Mouse (Mus musculus) forebrain, embryonic 12.5 days (tissue): ENCODE results near the gene Lrguk. TPM values are rescaled to one million over a fixed set of nuclear protein-coding genes. Genes with fewer than 3 reads are reported as not detected.

Experiments
- ATAC-seq: fragments of 200-750 bp; cut with Nextera tagmentation; 2 replicates; pipeline ENCODE4 v1.8.0; 2017; ENCODE audit warnings: moderate TSS enrichment; ENCODE audit not compliant: low FRiP score
- H3K27ac ChIP-seq: fragments of 300-500 bp; sonication (generic); 2 replicates; pipeline ENCODE4 v1.5.1; 2016; ENCODE audit warnings: mild to moderate bottlenecking
- H3K27me3 ChIP-seq: fragments of 300-500 bp; sonication (generic); 2 replicates; pipeline ENCODE4 v1.6.1; 2016; ENCODE audit warnings: mild to moderate bottlenecking
- H3K36me3 ChIP-seq: fragments of 300-500 bp; sonication (generic); replicated peaks from 2 replicates; pipeline ENCODE4 v1.6.1; 2016; ENCODE audit warnings: mild to moderate bottlenecking
- H3K4me1 ChIP-seq: fragments of 300-500 bp; sonication (generic); 2 replicates; pipeline ENCODE4 v1.6.1; 2016
- H3K4me2 ChIP-seq: fragments of 300-500 bp; sonication (generic); 2 replicates; pipeline ENCODE4 v1.6.1; 2016; ENCODE audit warnings: mild to moderate bottlenecking, moderate library complexity
- H3K4me3 ChIP-seq: fragments of 300-500 bp; sonication (generic); replicated peaks from 2 replicates; pipeline ENCODE4 v1.5.1; 2016; ENCODE audit warnings: mild to moderate bottlenecking
- H3K9ac ChIP-seq: fragments of 300-500 bp; sonication (generic); 2 replicates; pipeline ENCODE4 v1.6.1; 2016; ENCODE audit warnings: mild to moderate bottlenecking
- H3K9me3 ChIP-seq: fragments of 300-500 bp; sonication (generic); 2 replicates; pipeline ENCODE4 v1.6.1; 2016
- WGBS: fragments of 180-500 bp; shearing (Covaris S2); methylation state at CpG from one replicate; pipeline ENCODE4 v1.1.7; 2016; 5-methylcytosine and 5-hydroxymethylcytosine counted together
- polyA plus RNA-seq: library from polyadenylated mRNA; unstranded; fragments of >200 nt; fragmentation: Nextera tagmentation; extraction: Ambion mirVana; gene quantifications from 2 replicates; pipeline ENCODE4 v1.2.1, GENCODE M21; 2016

Lrguk gene
- polyA plus RNA-seq, 1 experiment from 2014 or later, result 0.98 TPM

DNA sequence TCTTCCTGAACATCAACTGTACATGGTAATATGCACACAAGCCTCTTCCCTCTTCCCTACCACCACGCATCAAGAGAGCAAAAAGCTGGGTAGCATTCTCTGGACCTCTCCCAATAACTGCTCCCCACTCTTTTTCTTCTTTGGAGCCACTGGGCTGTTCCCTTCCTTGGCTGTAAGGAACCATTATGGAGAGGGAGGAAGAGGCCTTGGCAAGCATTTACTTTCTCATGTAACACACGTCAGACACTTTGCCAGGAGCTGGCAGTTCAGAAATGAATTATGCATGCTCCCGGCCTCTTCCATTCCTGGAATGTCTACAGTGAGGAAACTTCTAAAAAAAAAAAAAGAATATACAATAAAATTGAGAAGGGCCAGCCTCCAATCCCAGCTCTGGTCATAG, 125.0 kb downstream of the Lrguk start:
- H3K27me3 ChIP-seq, result no peaks in the 10 kb centered on the region
- H3K4me2 ChIP-seq, result no peak overlapping the region
- H3K9ac ChIP-seq, result no peak overlapping the region
- H3K4me1 ChIP-seq, result peaks cover 21% of the 10 kb centered on the region
- H3K9me3 ChIP-seq, result no peaks in the 10 kb centered on the region
- 65% methylated on average over 3 of the region's 3 CpGs for WGBS
- peaks cover 26% of the 10 kb centered on the region for H3K36me3 ChIP-seq
- ATAC-seq, result peak; percentile 41; the same call in 1 of the 2 replicates
- H3K27ac ChIP-seq, result peak overlapping the region; percentile 73
- no peak overlapping the region for H3K4me3 ChIP-seq

DNA sequence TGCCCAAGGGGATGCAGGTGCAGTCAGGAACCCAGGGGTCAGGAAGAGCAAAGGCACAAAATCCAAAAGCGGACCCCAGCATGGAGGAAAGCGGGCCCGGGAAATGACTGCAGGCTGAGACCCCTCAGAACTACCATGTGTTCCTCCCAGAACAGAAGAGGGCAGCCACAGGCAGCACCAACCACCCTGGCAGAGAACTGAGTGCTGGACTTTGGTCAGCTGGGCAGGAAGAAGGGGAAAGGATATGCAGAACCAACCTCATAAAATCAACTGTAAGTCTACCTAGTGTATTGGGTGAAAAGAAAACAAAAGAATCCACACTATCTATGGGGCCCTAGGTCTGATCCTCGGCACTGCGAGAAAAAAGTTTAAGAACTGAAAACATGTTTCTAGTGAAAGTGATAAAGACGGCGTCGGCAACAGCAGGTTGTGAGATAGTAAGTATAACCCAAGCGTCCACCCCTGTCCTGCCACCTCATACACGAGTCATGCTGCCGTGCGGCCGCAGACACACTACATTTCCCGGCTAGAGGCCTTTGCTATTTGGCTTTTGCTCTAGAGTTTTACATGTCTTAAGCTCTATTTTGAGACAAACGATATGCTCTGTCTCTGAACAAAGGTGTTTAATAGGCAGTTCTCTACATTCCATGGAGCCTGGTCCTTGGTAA, 126.0 kb downstream of the Lrguk start:
- Histone ChIP-seq H3K27me3 (no peaks in the 10 kb centered on the region), H3K4me2 (no peak overlapping the region), H3K36me3 (peaks cover 37% of the 10 kb centered on the region), H3K4me1 (peaks cover 21% of the 10 kb centered on the region), H3K27ac (no peak overlapping the region), H3K9ac (no peak overlapping the region), H3K9me3 (no peaks in the 10 kb centered on the region), H3K4me3 (no peak overlapping the region)
- WGBS, result 92% methylated on average over 15 of the region's 15 CpGs
- ATAC-seq, result no peak

DNA sequence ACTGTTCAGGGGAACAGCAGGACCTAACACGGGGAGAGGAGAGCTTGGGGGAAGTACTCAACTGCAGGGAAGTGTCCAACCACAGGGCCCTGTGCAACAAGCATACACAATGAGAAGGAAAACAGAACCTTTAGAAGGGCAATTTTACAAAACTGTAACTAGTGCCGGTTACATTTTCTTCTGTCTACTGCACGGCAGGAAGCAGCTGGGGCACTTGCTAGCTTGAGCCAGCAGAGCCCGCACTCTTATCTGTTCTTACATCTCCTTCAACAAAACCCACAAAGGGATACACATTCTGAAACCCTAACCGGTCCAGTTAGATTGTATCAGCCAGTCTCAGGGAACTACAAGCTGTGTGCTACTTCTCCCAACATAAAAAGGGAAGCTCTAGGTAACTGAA, 126.8 kb downstream of the Lrguk start:
- Histone ChIP-seq H3K4me2 (no peak overlapping the region), H3K27me3 (no peaks in the 10 kb centered on the region), H3K4me1 (peaks cover 21% of the 10 kb centered on the region), H3K36me3 (peaks cover 44% of the 10 kb centered on the region), H3K9me3 (no peaks in the 10 kb centered on the region), H3K4me3 (no peak overlapping the region), H3K27ac (no peak overlapping the region), H3K9ac (no peak overlapping the region)
- 82% methylated on average over 5 of the region's 5 CpGs for WGBS
- ATAC-seq, result no peak

DNA sequence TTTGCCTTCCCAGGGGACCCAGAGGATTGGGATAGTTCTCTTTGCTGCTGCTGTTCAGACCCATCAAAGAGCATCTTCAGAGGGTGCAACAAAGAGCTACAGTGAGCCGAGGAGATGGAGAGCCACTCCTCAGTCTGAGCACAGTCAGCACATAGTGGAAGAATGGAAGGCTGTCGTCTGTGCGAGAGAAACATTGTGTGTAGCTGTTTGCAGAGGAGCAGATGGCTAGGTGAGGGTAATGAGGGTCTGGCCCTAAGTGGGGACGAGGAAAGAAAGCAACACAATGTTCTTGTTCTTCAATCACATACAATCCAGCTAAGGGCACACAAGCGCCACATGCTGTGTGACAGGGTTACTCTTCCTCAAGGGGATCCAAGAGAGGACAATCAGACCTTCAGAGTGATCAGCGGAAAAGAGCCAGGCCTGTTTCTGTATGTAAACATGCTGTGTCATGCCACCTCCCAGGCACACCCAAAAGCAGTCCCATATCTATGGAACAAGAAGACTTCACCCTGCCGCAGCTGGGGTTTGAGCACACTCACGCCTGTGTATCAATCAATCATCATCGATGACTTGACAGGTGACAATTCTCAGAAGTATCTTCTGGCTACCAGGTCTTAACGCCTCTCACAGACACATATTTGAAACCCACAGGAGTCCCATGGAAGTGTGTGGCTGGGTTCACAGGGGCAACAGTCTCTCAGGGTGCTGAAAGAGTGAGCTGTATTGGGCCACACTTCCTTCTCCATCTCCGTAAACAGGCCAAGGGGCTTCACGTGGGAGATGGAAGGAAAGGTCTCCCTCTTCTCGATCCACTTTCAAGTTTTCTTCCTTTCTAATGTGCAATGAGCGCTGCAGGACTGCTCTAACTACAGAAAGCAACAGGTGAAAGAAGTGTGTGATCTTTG, 127.8 kb downstream of the Lrguk start:
- Histone ChIP-seq H3K27me3 (no peaks in the 10 kb centered on the region), H3K4me2 (no peak overlapping the region), H3K4me3 (no peak overlapping the region), H3K9me3 (no peaks in the 10 kb centered on the region), H3K4me1 (peaks cover 21% of the 10 kb centered on the region), H3K27ac (no peak overlapping the region), H3K36me3 (peaks cover 53% of the 10 kb centered on the region), H3K9ac (no peak overlapping the region)
- 81% methylated on average over 14 of the region's 14 CpGs for WGBS
- ATAC-seq, result no peak

DNA sequence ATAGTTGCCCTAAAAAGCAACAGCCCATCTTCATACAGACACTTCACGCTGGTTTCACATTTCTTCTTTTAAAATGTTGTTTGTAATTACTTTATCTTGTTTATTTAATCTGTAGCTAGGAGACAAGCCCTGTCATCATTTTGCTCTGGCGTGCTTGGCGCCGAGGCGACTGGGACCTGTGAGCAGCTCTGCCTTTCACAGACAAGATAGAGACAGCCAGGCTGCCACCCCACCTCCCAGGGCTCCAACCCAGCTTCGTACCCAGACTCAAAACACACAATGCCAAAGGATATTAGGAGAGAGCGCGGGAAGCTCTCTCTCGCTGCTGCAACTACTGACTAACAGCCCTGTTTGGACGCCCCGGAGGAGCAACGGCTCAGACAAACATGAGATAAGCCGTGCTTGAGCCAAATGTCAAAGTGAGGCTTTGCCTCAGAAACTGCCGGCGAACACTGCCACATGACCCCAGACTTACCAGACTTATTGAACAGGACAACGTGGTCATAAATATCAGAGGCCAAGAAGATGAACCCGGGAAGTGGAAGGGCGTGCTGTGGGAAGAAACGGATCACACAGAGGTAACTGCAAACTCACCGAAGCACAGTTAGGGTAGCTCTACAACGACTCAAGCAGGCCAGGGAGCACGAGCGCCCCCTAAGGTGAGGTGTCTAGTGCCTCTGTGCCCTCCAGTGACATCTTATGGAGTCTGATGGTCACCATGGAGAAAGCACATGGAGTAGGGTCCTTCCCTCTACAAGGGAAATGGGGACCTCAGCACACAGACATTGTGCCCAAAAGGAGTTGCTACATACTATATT, 131.0 kb downstream of the Lrguk start:
- Histone ChIP-seq H3K4me1 (no peaks in the 10 kb centered on the region), H3K27ac (no peak overlapping the region), H3K36me3 (peaks cover 74% of the 10 kb centered on the region), H3K27me3 (no peaks in the 10 kb centered on the region), H3K9me3 (no peaks in the 10 kb centered on the region), H3K4me2 (no peak overlapping the region), H3K9ac (no peak overlapping the region), H3K4me3 (no peak overlapping the region)
- 93% methylated on average over 23 of the region's 23 CpGs for WGBS
- no peak for ATAC-seq

DNA sequence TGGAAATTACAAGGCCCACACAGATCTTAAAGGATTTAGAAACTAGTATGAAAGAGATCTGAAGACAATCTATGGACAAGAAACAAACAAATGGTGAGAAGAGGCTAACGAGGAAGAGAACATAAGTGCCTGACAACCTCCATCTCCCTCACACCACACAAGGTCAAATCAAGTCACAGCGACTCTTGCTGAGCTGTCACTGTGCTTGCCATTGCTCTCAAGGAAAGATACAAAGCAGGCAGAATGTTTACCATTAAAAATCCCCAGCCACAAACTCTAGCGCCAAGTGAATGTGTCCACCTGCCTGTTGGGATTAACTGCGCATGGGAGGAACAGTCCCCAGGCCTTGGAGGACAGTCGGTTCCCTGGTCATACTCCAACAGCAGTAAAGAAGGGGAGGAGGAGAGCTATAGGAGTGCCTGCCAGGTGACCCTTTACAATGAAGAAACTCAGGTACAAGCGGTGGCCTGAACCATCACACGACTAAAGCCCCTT, 131.6 kb downstream of the Lrguk start:
- Histone ChIP-seq H3K36me3 (peaks cover 80% of the 10 kb centered on the region), H3K27me3 (no peaks in the 10 kb centered on the region), H3K4me1 (no peaks in the 10 kb centered on the region), H3K4me3 (no peak overlapping the region), H3K4me2 (no peak overlapping the region), H3K9me3 (no peaks in the 10 kb centered on the region), H3K9ac (no peak overlapping the region), H3K27ac (no peak overlapping the region)
- ATAC-seq, result no peak
- 94% methylated on average over 7 of the region's 7 CpGs for WGBS

DNA sequence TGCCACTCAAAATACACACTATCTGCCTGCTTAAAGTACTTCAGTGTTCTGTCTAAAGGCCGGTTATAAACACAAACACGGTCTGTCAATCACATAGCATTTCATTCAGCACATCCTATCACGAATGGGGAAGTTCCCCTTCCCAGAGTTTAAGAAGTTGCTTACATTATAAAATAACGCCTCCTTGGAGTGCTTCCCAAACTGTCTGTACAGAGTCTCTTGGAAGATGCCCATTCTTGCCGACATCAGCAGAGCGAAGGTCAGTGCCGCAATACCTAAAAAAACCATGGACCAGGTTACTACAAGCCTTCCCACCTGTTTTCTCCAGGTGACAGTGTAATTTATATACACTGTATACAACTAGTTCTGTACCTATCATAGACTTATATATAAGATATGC, 132.3 kb downstream of the Lrguk start:
- ATAC-seq, result no peak
- H3K9me3 ChIP-seq, result no peaks in the 10 kb centered on the region
- 94% methylated on average over 7 of the region's 7 CpGs for WGBS
- H3K9ac ChIP-seq, result no peak overlapping the region
- H3K4me3 ChIP-seq, result no peak overlapping the region
- H3K4me1 ChIP-seq, result no peaks in the 10 kb centered on the region
- H3K4me2 ChIP-seq, result no peak overlapping the region
- no peaks in the 10 kb centered on the region for H3K27me3 ChIP-seq
- H3K36me3 ChIP-seq, result peaks cover 87% of the 10 kb centered on the region
- no peak overlapping the region for H3K27ac ChIP-seq

DNA sequence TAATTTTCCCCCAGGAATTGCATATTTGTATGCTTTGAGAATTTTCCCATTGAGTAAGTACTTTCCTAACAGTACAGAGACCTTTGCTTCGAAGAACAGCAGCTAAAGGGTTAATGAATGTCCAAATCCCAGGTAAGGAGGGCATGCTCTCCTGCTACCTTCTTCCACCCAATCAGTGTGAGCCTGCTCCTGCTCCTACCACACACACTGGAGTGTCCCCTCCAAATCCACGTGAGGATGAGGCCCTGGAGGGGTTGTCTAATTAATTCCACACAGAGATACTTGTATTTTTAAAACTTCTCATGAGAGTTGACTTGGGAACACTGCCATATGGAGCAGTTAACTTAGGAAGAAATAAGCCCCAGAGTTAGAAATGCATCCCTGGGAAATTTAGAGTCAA, 133.4 kb downstream of the Lrguk start:
- ATAC-seq, result no peak
- Histone ChIP-seq H3K4me2 (no peak overlapping the region), H3K9me3 (no peaks in the 10 kb centered on the region), H3K27ac (no peak overlapping the region), H3K9ac (no peak overlapping the region), H3K27me3 (no peaks in the 10 kb centered on the region), H3K4me1 (no peaks in the 10 kb centered on the region), H3K36me3 (peaks cover 88% of the 10 kb centered on the region), H3K4me3 (no peak overlapping the region)
- 75% methylated on average over 2 of the region's 2 CpGs for WGBS

DNA sequence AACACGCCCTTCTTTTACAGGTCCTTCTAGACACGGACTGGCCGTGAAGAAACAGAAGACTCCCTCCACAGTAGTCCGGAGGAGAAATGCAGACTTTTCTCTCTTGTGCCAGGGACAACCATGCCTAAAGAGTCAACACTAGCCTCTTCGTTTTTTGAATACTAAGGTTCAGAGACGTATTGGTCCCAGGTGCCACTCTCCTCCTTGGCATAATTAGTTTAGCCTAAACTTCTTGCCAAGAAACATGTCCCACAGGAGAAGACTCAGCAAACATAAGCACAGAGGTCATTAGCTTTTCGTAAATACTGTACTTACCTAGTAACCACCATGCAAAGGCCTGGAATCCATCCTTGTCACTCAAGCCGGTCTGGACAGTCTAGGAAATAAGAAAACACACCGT, 133.8 kb downstream of the Lrguk start:
- Histone ChIP-seq H3K4me3 (no peak overlapping the region), H3K4me2 (no peak overlapping the region), H3K9ac (no peak overlapping the region), H3K27ac (no peak overlapping the region), H3K27me3 (no peaks in the 10 kb centered on the region), H3K36me3 (peaks cover 85% of the 10 kb centered on the region), H3K9me3 (no peaks in the 10 kb centered on the region), H3K4me1 (no peaks in the 10 kb centered on the region)
- 91% methylated on average over 9 of the region's 9 CpGs for WGBS
- no peak for ATAC-seq

DNA sequence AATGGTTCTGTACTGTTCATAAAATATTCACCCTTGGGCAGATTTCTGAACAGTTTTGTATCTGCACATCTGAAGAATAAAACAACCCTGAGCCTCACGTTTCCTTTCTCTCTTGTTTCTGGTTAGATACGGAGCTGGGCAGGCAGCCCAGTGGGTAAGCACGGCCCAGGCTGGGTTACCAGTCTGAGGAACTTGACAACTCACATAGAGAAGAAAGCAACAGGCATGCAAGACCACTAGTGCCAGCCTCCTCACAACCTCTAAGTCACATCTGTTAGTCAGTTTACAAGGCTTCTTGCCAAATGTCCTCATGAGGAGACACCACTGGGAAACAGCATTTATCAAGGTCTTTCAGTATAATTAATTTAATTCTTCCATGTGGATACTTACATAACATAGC, 139.6 kb downstream of the Lrguk start:
- no peak overlapping the region for H3K4me2 ChIP-seq
- no peak overlapping the region for H3K27ac ChIP-seq
- no peak overlapping the region for H3K9ac ChIP-seq
- no peak for ATAC-seq
- H3K4me1 ChIP-seq, result 0 out of 2 replicates have a peak, but pooled peaks cover 5% of the 10 kb centered on the region
- H3K9me3 ChIP-seq, result no peaks in the 10 kb centered on the region
- 92% methylated on average over 3 of the region's 3 CpGs for WGBS
- H3K36me3 ChIP-seq, result peaks cover 45% of the 10 kb centered on the region
- no peak overlapping the region for H3K4me3 ChIP-seq
- no peaks in the 10 kb centered on the region for H3K27me3 ChIP-seq

DNA sequence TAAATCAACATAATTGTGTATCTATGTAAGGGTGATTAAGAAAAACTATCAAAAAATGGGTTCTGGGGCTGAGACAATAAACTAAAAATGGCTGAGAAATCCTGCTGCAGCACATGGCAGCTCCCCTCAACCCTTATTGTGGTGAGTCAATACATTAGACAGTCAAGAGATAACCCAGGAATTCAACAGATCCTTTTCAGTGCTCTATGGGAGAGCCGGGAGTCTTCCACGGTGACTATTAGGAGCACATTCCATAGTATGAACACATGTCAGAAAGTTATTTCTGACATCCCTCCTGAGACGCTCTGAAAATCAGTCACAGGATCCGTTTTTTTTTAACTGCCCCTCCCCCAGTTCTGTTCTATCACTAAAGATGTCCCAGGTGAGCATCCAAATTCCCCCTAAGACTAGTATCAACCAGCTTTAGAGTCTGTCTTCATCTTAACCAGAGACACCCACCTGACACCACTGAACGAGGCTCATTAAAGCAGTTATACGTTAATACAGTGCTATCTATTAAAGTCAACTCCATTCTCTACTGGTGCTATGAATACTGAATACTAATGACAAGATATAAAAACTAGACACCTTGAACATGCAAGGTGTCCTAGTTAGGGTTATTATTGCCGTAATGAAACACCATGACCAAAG, 141.7 kb downstream of the Lrguk start:
- Histone ChIP-seq H3K4me2 (no peak overlapping the region), H3K4me3 (no peak overlapping the region), H3K36me3 (peaks cover 31% of the 10 kb centered on the region), H3K9me3 (no peaks in the 10 kb centered on the region), H3K27ac (no peak overlapping the region), H3K9ac (no peak overlapping the region), H3K4me1 (peaks cover 11% of the 10 kb centered on the region), H3K27me3 (no peaks in the 10 kb centered on the region)
- ATAC-seq, result no peak
- WGBS, result 87% methylated on average over 7 of the region's 7 CpGs
